Mouse (Mus musculus) forebrain, embryonic 12.5 days (tissue): ENCODE results near the gene Rbpjl. TPM values are rescaled to one million over a fixed set of nuclear protein-coding genes. Genes with fewer than 3 reads are reported as not detected.

ENCODE experiments used
- ATAC-seq: fragments of 200-750 bp; cut with Nextera tagmentation; 2 replicates; pipeline ENCODE4 v1.8.0; 2017; ENCODE audit warnings: moderate TSS enrichment; ENCODE audit not compliant: low FRiP score
- H3K27ac ChIP-seq: fragments of 300-500 bp; sonication (generic); 2 replicates; pipeline ENCODE4 v1.5.1; 2016; ENCODE audit warnings: mild to moderate bottlenecking
- H3K27me3 ChIP-seq: fragments of 300-500 bp; sonication (generic); 2 replicates; pipeline ENCODE4 v1.6.1; 2016; ENCODE audit warnings: mild to moderate bottlenecking
- H3K36me3 ChIP-seq: fragments of 300-500 bp; sonication (generic); replicated peaks from 2 replicates; pipeline ENCODE4 v1.6.1; 2016; ENCODE audit warnings: mild to moderate bottlenecking
- H3K4me1 ChIP-seq: fragments of 300-500 bp; sonication (generic); 2 replicates; pipeline ENCODE4 v1.6.1; 2016
- H3K4me2 ChIP-seq: fragments of 300-500 bp; sonication (generic); 2 replicates; pipeline ENCODE4 v1.6.1; 2016; ENCODE audit warnings: mild to moderate bottlenecking, moderate library complexity
- H3K4me3 ChIP-seq: fragments of 300-500 bp; sonication (generic); replicated peaks from 2 replicates; pipeline ENCODE4 v1.5.1; 2016; ENCODE audit warnings: mild to moderate bottlenecking
- H3K9ac ChIP-seq: fragments of 300-500 bp; sonication (generic); 2 replicates; pipeline ENCODE4 v1.6.1; 2016; ENCODE audit warnings: mild to moderate bottlenecking
- H3K9me3 ChIP-seq: fragments of 300-500 bp; sonication (generic); 2 replicates; pipeline ENCODE4 v1.6.1; 2016
- WGBS: fragments of 180-500 bp; shearing (Covaris S2); methylation state at CpG from one replicate; pipeline ENCODE4 v1.1.7; 2016; 5-methylcytosine and 5-hydroxymethylcytosine counted together
- polyA plus RNA-seq: library from polyadenylated mRNA; unstranded; fragments of >200 nt; fragmentation: Nextera tagmentation; extraction: Ambion mirVana; gene quantifications from 2 replicates; pipeline ENCODE4 v1.2.1, GENCODE M21; 2016

Gene Rbpjl
- polyA plus RNA-seq, 1 experiment from 2014 or later, result 0.09 TPM

DNA sequence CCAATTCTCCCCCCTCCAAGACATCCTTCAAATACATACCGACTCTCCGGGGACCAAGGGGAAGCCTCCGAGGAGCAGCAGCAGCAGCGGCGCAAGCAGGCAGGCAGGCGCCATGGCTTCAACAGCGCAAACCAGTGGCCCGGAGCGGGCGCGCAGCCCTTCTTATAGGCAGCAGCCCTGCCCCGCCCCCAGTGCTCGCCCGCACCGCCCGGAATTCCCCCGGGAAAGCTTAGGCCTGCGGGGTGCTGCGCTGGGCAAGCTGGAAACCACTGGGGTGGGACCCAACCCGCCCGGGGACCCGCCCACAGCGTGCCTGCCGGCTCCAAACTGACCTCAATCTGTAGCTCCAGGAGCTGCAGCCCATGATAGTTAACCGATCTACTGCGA lies 40.1 kb downstream of the Rbpjl start:
- Histone ChIP-seq H3K27ac (no peak overlapping the region; the same call in 1 of the 2 replicates), H3K27me3 (peaks cover 23% of the 10 kb centered on the region), H3K4me1 (peaks cover 23% of the 10 kb centered on the region), H3K4me2 (peak overlapping the region; percentile 91), H3K4me3 (peak overlapping the region; percentile 55), H3K9me3 (no peaks in the 10 kb centered on the region), H3K9ac (peak overlapping the region; percentile 68), H3K36me3 (no peaks in the 10 kb centered on the region)
- peak; percentile 95 for ATAC-seq
- WGBS, result under 1% methylated on average over 25 of the region's 26 CpGs

- whole genome bisulfite sequencing, result 7% methylated on average over 18 of the region's 18 CpGs
- peak within 1 kb of the TSS; percentile 55 for H3K4me3 ChIP-seq
- peaks cover 23% of the 10 kb centered on the region for H3K27me3 ChIP-seq
- H3K9me3 ChIP-seq, result no peaks in the 10 kb centered on the region
- H3K36me3 ChIP-seq, result no peaks in the 10 kb centered on the region
- peak within 1 kb of the TSS; percentile 68 for H3K9ac ChIP-seq
- peak within 1 kb of the TSS; percentile 91 for H3K4me2 ChIP-seq
- no peak within 1 kb of the TSS; the same call in 1 of the 2 replicates for H3K27ac ChIP-seq
- ATAC-seq, result peak; percentile 36; the same call in 1 of the 2 replicates
- H3K4me1 ChIP-seq, result peaks cover 23% of the 10 kb centered on the region
These were observed 40.6 kb downstream of the Rbpjl start, which contains the start of gene Sdc4 for GRCm38 (mm10) chr2:164443460-164444000. TSS of gene Sdc4 (minus strand) at chr2:164443887.

- 88% methylated on average over 2 of the region's 2 CpGs for WGBS
- no peak overlapping the region for H3K4me3 ChIP-seq
- peaks cover 27% of the 10 kb centered on the region for H3K27me3 ChIP-seq
- no peaks in the 10 kb centered on the region for H3K9me3 ChIP-seq
- H3K27ac ChIP-seq, result no peak overlapping the region
- H3K4me1 ChIP-seq, result peaks cover 23% of the 10 kb centered on the region
- H3K4me2 ChIP-seq, result no peak overlapping the region
- no peak for ATAC-seq
- H3K9ac ChIP-seq, result no peak overlapping the region
- H3K36me3 ChIP-seq, result no peaks in the 10 kb centered on the region
These were observed 41.8 kb downstream of the Rbpjl start for GRCm38 (mm10) chr2:164444701-164445100.

DNA sequence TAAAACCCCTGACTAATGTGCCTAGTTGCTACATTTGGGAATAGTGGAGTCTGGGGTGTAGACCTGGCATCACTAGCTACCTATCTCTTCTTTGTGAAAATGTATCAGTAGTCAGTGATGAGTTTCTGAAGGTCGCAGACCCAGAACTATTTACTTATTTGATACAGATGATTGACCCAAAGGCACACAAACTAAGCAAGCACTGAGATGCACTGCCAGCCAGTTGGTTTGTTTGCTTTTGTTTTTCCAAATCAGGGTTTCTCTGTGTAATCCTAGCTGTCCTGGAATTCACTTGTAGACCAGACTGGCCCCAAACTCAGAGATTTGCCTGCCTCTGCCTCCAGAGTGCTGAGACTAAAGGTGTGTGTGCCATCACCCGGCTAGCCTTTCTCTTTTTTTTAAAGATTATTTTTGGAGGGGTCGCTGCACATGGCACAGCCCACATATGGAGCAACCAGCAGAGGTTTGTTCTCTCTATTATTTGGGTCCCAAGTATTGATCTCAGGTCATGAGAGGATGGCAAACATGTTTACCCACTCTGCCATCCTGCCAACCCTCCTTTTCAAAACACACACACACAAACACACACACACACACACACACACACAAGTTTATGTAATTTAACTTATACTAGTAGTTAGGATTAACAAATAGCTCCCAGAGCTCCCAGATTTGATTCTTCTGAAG lies 42.6 kb downstream of the Rbpjl start:
- peaks cover 23% of the 10 kb centered on the region for H3K4me1 ChIP-seq
- H3K27ac ChIP-seq, result no peak overlapping the region
- H3K9me3 ChIP-seq, result no peaks in the 10 kb centered on the region
- no peak overlapping the region for H3K4me3 ChIP-seq
- no peaks in the 10 kb centered on the region for H3K36me3 ChIP-seq
- 89% methylated on average over 3 of the region's 3 CpGs for WGBS
- no peak for ATAC-seq
- H3K4me2 ChIP-seq, result no peak overlapping the region
- no peak overlapping the region for H3K9ac ChIP-seq
- peaks cover 23% of the 10 kb centered on the region for H3K27me3 ChIP-seq

- Histone ChIP-seq H3K27ac (no peak overlapping the region), H3K27me3 (peaks cover 19% of the 10 kb centered on the region), H3K9me3 (no peaks in the 10 kb centered on the region), H3K9ac (no peak overlapping the region), H3K36me3 (no peaks in the 10 kb centered on the region), H3K4me2 (no peak overlapping the region), H3K4me3 (no peak overlapping the region), H3K4me1 (peaks cover 21% of the 10 kb centered on the region)
- WGBS, result 86% methylated on average over 3 of the region's 3 CpGs
- no peak for ATAC-seq
These were observed 43.1 kb downstream of the Rbpjl start for GRCm38 (mm10) chr2:164446086-164446469.

DNA sequence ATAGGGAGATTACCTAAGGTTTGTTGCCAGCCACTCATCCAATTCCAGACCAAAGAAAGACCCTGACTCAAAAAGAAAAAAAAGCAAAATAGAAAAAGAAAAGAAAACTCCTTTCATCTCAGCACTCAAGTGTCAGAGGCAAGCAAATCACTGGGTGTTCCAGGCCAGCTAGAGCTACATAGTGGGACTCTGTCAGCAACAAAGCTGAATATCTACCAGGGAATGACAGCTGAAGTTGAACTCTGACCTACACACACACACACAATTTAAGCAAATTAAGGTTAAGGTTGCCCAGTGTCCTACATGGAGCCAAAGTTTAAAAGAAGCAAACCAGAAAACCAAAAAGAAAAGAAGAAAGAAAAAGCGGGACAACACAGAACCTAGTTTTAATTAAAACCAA lies 45.2 kb downstream of the Rbpjl start:
- Histone ChIP-seq H3K27me3 (peaks cover 10% of the 10 kb centered on the region; the same call in 1 of the 2 replicates), H3K36me3 (no peaks in the 10 kb centered on the region), H3K4me2 (no peak overlapping the region), H3K4me1 (0 out of 2 replicates have a peak, but pooled peaks cover 5% of the 10 kb centered on the region), H3K4me3 (no peak overlapping the region), H3K9ac (no peak overlapping the region), H3K27ac (no peak overlapping the region), H3K9me3 (no peaks in the 10 kb centered on the region)
- WGBS, result 89% methylated on average over 1 of the region's 1 CpGs
- ATAC-seq, result no peak

GRCm38 (mm10) chr2:164448921-164449320 lies 46.0 kb downstream of the Rbpjl start:
- Histone ChIP-seq H3K4me2 (no peak overlapping the region), H3K9ac (no peak overlapping the region), H3K27me3 (peaks cover 5% of the 10 kb centered on the region; the same call in 1 of the 2 replicates), H3K4me1 (no peaks in the 10 kb centered on the region), H3K36me3 (no peaks in the 10 kb centered on the region), H3K4me3 (no peak overlapping the region), H3K27ac (no peak overlapping the region), H3K9me3 (no peaks in the 10 kb centered on the region)
- 81% methylated on average over 5 of the region's 5 CpGs for WGBS
- no peak for ATAC-seq

DNA sequence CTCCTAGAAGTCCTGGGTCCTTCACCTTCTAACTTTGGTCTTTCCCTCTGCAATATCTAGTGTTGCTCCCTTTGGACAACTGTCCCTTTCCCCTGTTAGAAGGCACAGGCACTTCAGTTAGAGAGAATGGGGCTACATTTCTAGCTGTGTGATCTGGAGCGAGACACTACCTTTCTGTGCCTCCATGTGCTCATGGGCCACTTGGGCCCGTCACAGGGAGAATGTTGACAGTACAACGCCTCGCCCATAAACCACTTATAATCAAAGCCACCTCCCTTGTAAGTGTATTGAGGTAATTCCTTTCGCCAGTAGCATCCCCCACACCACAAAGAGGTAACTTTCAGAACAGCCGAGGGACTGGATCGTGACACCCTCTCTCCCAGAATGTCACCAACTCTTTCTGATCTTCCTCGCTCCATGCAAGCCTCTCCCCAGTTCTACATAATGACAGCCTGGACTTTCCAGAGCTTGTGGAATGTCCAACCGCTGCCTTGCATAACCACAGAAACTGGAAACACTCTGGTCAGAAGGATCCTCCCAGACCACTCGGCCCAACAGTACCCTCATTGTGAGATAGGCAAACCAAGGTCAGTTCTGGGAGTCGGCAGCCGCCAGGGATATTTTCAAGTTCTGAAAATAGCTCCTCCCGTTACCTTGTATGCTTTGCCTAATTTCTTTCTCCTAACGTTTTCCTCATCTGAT lies 46.6 kb downstream of the Rbpjl start:
- Histone ChIP-seq H3K9ac (no peak overlapping the region), H3K4me3 (no peak overlapping the region), H3K27ac (no peak overlapping the region), H3K9me3 (no peaks in the 10 kb centered on the region), H3K27me3 (0 out of 2 replicates have a peak, but pooled peaks cover 4% of the 10 kb centered on the region), H3K4me2 (no peak overlapping the region), H3K36me3 (no peaks in the 10 kb centered on the region), H3K4me1 (no peaks in the 10 kb centered on the region)
- ATAC-seq, result no peak
- WGBS, result 92% methylated on average over 14 of the region's 14 CpGs

GRCm38 (mm10) chr2:164452000-164452676 lies 49.2 kb downstream of the Rbpjl start:
- Histone ChIP-seq H3K4me2 (no peak overlapping the region), H3K9ac (no peak overlapping the region), H3K4me3 (no peak overlapping the region), H3K27ac (no peak overlapping the region), H3K27me3 (0 out of 2 replicates have a peak, but pooled peaks cover 4% of the 10 kb centered on the region), H3K36me3 (no peaks in the 10 kb centered on the region), H3K9me3 (no peaks in the 10 kb centered on the region), H3K4me1 (peaks cover 7% of the 10 kb centered on the region; the same call in 1 of the 2 replicates)
- WGBS, result 52% methylated on average over 13 of the region's 13 CpGs
- ATAC-seq, result no peak

DNA sequence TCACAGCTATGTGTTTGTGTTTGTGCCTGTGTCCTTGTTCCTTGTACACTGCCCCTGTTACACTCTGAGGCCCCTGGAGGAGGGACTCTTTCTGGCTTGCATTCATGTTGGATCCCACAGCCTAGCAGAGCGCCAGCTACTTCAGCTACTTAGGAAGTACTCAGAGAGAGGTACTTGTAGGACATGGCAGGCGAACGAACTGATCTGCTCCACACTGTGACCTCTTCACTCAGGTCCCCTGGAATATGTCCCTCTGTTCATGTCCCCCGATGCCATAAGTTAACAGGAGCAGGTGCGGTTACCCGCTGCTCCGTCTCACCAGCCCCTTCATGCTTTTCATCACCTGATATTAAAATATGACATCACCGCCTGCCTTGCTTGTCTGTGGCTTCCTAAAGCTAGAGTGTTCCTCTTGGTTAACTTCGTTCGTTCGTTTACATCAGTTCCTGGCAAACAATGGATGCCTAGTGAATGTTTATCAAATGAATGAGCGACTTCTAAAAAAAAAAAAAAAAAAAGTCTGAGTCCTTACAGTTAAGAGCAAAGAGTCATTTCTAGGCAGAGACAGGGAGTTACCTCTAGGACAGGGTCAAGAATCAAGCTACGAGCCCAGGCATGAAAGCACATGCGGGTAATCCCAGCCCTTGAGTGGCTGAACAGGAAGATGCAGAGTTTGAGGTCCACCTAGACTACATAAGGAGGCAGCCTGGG lies 50.3 kb downstream of the Rbpjl start:
- H3K27me3 ChIP-seq, result 0 out of 2 replicates have a peak, but pooled peaks cover 4% of the 10 kb centered on the region
- no peak overlapping the region for H3K9ac ChIP-seq
- H3K27ac ChIP-seq, result no peak overlapping the region
- H3K36me3 ChIP-seq, result no peaks in the 10 kb centered on the region
- no peak overlapping the region for H3K4me2 ChIP-seq
- ATAC-seq, result no peak
- H3K9me3 ChIP-seq, result no peaks in the 10 kb centered on the region
- WGBS, result 84% methylated on average over 14 of the region's 14 CpGs
- no peak overlapping the region for H3K4me3 ChIP-seq
- H3K4me1 ChIP-seq, result peaks cover 11% of the 10 kb centered on the region; the same call in 1 of the 2 replicates

GRCm38 (mm10) chr2:164453887-164454500 lies 51.1 kb downstream of the Rbpjl start:
- ATAC-seq, result no peak
- no peaks in the 10 kb centered on the region for H3K9me3 ChIP-seq
- H3K4me1 ChIP-seq, result peaks cover 11% of the 10 kb centered on the region; the same call in 1 of the 2 replicates
- H3K27me3 ChIP-seq, result 0 out of 2 replicates have a peak, but pooled peaks cover 4% of the 10 kb centered on the region
- H3K4me3 ChIP-seq, result no peak overlapping the region
- H3K27ac ChIP-seq, result no peak overlapping the region
- no peak overlapping the region for H3K9ac ChIP-seq
- H3K36me3 ChIP-seq, result no peaks in the 10 kb centered on the region
- 71% methylated on average over 7 of the region's 7 CpGs for WGBS
- H3K4me2 ChIP-seq, result no peak overlapping the region
